Mouse (Mus musculus) naive thymus-derived CD4-positive, alpha-beta T cell, adult 2 months (primary cell): Measurements from ENCODE around the gene Cdca7.

Experiments used
- DNase-seq: peaks from one replicate; pipeline ENCODE4 v3.0.0-alpha.2; 2011; ENCODE audit warnings: low read depth

The Cdca7 gene

GRCm38 (mm10) chr2:72475797-72476485, at the start of gene Cdca7:
Cdca7 (plus strand) TSS chr2:72476159.
- peak; percentile 73 for DNase-seq

GRCm38 (mm10) chr2:72426776-72427175, 49.2 kb upstream of the Cdca7 start:
- no peak for DNase-seq

- DNase-seq = no peak
Observed at GRCm38 (mm10) chr2:72427288-72427687, 48.7 kb upstream of the Cdca7 start.

GRCm38 (mm10) chr2:72438941-72439533, 36.9 kb upstream of the Cdca7 start:
- no peak for DNase-seq

- DNase-seq = no peak
Observed at GRCm38 (mm10) chr2:72441010-72441409, 34.9 kb upstream of the Cdca7 start.

GRCm38 (mm10) chr2:72442825-72443224, 33.1 kb upstream of the Cdca7 start:
- no peak for DNase-seq

GRCm38 (mm10) chr2:72443960-72444359, 32.0 kb upstream of the Cdca7 start:
- no peak for DNase-seq

GRCm38 (mm10) chr2:72446106-72446505, 29.9 kb upstream of the Cdca7 start:
- DNase-seq = no peak

GRCm38 (mm10) chr2:72446615-72447014, 29.3 kb upstream of the Cdca7 start:
- no peak for DNase-seq

GRCm38 (mm10) chr2:72453563-72453962, 22.4 kb upstream of the Cdca7 start:
- DNase-seq = no peak

- DNase-seq = no peak
Observed at GRCm38 (mm10) chr2:72456189-72456588, 19.8 kb upstream of the Cdca7 start.

GRCm38 (mm10) chr2:72464376-72465014, 11.5 kb upstream of the Cdca7 start:
- no peak for DNase-seq

- DNase-seq = no peak
Observed at GRCm38 (mm10) chr2:72467604-72468003, 8.4 kb upstream of the Cdca7 start.

GRCm38 (mm10) chr2:72471415-72472070, 4.4 kb upstream of the Cdca7 start:
- DNase-seq = no peak

GRCm38 (mm10) chr2:72474531-72475287, 1.2 kb upstream of the Cdca7 start:
- DNase-seq = no peak

GRCm38 (mm10) chr2:72475423-72475796, 549 bp upstream of the Cdca7 start:
- DNase-seq = no peak

GRCm38 (mm10) chr2:72476486-72477211, 690 bp downstream of the Cdca7 start:
- DNase-seq = peak; percentile 47

- no peak for DNase-seq
Observed at GRCm38 (mm10) chr2:72477221-72477620, 1.3 kb downstream of the Cdca7 start.

- DNase-seq = no peak
Observed at GRCm38 (mm10) chr2:72478176-72478575, 2.2 kb downstream of the Cdca7 start.

- DNase-seq = peak; percentile 9
Observed at GRCm38 (mm10) chr2:72478921-72479320, 3.0 kb downstream of the Cdca7 start.

GRCm38 (mm10) chr2:72479818-72480217, 3.9 kb downstream of the Cdca7 start:
- no peak for DNase-seq
